Mouse (Mus musculus) telencephalon, adult 2 months (tissue): ENCODE measurements around the gene Nudt2.
"Not testable (repeated sequence)": the region's sequence is repeated elsewhere in the genome, so short reads cannot be mapped to it uniquely, and the experiment has no call there.

ENCODE experiments used
- DNase-seq: peaks from one replicate; pipeline ENCODE4 v3.0.0-alpha.2; 2011; ENCODE audit warnings: low read depth, low spot score

Gene Nudt2

DNA sequence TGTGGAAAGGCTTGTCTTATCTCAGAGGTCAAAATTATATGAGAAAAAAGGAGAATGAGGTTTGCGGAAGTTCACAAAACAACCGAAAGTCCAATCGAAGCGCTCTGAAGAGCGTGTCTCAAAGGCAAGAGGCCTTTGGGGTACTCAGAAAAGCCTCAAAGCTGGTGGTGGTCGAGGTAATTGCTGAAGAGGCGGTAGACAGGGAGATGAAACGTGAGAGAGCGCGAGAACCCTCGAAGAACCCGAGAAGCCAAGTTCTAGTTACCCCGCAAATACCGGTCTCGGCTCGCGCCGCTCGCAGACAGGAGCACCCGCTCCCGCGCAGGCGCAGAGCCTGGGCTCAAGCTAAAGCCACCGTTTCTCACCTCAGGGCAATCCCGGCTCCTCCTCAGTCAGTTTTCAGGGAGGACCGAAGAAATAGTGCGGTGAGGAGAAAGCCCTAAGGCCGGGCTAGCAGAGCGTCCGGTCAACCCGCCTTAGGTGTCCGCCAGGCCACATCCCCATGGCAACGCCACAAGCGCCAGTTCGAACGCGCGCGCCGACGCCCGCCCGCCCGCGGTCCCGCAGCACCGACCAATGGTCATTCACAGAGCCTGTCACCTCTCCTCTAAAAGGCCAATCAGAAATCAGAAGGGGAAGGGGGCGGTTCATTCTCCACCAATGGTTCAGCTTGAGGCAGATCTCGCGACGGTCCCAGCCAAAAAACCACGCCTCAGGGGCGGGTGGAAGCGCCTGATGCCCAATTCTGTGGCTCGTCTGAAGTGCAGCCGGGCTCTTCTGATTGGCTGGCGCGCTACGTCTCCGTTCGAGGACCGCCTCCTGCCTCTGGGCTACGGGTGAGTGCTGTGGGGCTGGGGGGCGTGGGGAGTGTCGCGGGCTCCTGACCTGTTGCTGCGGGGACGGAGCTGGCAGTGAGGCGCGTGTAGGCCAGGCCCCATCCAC, at the start of gene Nudt2, which contains the start of gene Kif24:
TSS of gene Nudt2 (plus strand) at position 807 of the 942 bp plus-strand sequence.
TSS of gene Kif24 (minus strand) at position 543 of the 942 bp plus-strand sequence.
- peak; percentile 99 for DNase-seq

DNA sequence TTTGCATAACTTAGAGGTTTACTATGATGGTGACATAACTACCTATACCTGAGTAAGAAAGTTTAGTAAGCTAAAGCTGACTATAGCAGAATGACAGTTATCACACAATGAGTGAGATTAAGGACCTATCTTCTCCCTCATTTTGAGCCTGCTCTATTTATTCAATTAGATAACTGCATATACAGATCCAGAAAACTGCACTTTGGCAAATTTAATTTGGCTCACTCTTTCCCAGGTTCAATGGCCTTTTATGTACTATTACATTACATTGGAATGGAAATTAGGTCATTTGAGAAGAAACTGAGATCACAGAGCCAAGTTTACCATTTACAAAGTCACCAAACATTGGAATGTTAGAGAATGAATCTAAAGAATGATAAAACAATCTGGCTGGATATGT, 48.0 kb upstream of the Nudt2 start:
- DNase-seq: no peak

DNA sequence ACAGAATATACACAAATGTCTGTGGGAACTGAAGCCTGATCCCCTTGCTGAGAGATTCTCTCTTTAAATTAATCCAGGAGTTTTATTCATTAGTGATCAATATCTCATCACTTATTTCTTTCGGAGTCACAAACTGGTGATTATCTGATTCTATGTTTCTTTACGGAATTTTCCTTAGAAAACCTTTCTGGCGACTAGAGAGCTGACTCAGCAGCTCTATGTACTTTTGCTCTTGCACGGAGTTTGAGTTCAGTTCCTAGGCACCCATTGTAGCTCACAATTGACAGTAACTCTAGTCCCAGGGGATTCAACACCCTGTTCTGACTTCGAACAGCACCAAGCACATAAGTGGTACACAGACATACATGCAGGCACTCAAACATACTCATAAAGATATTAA, 26.0 kb upstream of the Nudt2 start:
- DNase-seq: no peak

DNA sequence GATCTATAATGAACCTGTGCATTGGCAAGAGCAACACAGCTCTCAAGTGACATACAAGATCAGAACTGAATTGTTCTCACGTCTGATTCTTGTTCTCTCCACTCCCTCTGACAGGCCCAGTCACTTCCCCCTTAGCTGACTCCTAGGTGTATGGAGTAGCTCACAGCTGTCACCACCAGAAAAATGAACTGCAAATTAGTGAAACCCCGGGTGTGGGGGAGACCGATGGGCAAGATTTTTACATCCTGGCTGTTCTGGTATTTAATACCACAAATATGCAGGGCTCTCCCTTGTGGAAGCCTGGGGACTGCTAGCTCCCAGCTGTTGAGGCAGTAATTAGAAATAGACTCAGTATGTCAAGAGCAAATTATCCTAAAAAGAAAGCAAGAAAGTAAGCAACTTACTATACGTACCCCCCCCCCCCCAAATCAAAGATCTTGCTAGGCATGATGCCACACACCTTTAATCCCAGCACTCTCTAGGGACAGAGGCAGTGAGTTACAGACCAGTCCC, 22.1 kb upstream of the Nudt2 start:
- DNase-seq: no peak

DNA sequence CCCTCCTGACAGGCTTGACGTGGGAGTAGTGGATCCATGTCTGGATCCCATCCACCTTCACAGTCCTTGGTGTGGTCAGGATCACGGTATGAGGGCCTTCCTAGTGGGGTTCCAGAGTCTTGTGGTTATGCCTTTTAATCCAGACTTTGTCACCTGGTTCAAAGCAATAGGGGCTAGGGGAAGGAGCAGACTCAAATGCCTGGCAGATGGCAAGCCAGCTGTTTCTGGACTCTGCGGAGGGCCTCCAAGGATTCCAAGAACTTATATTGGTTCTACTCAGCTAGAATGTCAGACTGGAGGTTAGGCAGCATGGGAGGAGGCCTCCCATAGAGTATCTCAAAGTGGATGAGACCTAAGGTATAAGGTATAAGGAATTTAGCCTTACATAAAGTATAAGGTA, 17.4 kb upstream of the Nudt2 start:
- DNase-seq: no peak

DNA sequence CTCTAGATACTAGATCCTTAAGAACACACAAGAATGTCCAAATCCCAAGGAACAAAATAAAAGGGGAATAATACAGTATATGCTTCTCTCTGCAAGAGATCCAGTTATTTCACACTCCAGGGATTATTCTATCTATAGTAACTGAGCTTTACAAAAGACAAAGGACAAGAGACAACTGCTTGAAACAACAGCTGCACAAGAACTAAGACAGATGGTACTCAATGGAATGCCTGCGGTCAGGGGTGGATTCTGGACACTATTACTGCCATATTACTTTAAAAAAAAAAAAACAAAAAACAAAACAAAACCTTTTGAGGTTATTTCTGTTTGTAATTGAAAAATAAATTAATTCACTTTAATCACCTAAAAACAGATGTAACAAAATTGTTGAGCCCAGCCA, 4.3 kb upstream of the Nudt2 start:
- no peak for DNase-seq

DNA sequence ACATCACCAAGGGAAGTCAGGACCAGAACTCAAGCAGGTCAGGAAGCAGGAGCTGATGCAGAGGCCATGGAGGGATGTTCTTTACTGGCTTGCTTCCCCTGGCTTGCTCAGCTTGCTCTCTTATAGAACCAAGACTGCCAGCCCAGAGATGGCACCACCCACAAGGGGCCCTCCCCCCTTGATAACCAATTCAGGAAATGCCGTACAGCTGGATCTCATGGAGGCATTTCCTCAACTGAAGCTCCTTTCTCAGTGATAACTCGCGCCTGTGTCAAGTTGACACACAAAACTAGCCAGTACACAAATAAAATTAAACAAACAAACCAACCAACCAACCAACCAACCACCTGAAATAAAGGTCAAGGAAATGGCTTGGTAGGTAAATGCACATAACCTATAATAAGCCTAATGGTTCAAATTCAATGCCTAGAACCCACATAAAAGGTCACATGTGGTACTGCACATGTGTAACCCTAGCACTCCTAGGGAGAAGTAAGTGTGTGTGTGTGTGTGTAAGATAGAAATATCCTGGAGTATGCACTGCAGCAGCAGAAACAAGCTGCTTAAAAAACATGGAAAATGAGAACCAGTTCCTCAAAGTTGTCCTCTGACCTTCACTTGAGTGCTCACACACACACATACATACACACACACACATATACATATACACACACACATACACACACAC, 1.8 kb upstream of the Nudt2 start:
- DNase-seq: not testable (repeated sequence)

DNA sequence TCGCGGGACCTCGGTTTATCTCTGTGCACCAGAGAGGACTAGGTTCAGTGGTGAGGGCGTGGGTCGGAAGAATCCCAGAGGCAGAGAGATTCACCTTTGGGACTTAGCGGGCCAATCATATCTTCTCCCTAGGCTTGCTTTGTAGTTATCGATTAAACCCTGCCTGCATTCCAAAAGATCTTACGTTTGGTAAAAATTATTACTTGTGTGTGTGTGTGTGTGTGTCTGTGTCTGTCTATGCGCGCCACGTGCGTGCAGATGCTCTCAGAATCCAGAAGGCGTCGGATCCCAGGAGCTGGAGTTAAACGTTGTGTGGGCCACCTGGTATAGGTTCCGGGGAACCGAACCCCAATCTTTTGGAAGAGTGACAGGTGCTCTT, 325 bp downstream of the Nudt2 start:
- no peak for DNase-seq

DNA sequence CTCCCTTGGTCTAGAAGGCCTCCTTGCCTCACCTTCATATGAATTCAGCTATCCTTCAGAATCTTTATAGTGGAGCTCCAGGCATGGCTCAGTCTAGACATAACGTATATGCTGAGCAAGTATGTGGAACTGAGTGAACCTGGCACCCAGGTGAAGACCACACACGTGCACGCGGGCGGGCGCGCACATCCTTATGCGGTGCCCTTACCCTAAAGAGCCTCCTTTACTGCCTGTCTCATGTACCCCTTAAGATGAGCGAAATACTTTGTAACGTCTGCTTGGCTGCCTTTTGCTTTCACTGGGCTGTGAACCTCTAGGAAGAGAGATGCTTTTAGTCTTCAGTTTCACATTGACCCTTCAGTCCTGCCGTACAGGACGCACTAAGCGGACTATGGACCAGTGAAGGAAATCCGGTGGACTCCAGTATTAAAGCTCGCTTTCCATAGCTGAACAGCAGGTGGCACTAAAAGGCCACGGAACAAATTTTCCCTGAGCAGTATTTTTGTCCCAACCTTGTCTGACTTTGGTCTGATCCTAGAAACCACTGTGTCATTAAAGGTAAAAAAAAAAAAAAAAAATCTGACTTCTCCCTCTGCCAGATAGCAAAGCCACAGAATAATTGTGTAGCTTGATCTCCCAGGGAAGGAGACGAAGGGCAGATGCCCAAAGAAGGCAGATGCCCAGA, 3.6 kb downstream of the Nudt2 start:
- no peak for DNase-seq

DNA sequence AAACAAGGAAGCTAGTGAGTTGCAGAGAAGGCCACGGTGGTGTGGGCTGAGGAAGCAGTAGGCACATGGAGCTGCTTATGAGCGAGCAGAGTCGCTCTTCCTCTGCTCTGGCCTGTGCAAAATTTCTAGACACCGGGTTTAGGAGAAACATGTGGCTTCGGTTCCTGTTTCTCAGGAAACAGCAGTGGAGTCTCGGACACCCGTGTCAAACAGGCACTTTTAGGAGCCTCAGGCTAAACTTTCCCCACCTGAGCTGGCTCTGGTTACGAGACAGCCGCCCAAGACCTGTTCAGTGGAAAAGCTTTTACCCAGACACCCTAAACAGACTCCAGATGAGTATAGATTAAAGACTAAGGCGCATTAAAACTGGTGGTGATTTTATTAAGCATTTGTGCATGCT, 4.2 kb downstream of the Nudt2 start:
- DNase-seq: no peak

DNA sequence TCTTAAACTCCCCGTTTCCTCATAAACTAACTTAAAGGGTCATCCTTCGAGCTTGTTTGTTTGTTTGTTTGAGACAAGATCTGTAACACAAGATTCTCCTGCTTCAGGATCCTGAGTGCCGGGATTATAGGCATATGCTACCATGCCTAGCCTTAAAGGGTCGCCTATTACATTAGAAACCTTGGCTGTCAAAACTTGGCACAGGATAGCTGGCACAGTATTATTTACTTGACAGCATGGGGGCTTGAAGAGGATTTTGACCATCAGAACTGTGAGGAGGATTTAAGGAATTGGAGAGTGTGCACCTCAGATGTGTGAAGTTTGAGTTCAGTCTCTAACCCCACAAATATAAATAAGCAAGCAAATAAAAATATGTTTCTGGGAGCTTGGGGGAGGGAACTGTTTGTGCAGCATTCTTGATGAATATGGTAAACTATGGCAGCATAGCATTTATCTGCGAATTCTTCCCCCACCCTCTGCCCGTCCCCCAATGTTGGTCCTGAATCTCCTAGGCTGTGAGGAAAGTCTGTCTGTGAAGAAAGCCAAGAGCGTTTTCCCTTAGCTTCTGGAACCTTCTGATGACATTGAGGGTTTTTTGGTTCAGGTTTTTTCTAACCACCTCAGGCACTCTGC, 5.2 kb downstream of the Nudt2 start:
- no peak for DNase-seq

DNA sequence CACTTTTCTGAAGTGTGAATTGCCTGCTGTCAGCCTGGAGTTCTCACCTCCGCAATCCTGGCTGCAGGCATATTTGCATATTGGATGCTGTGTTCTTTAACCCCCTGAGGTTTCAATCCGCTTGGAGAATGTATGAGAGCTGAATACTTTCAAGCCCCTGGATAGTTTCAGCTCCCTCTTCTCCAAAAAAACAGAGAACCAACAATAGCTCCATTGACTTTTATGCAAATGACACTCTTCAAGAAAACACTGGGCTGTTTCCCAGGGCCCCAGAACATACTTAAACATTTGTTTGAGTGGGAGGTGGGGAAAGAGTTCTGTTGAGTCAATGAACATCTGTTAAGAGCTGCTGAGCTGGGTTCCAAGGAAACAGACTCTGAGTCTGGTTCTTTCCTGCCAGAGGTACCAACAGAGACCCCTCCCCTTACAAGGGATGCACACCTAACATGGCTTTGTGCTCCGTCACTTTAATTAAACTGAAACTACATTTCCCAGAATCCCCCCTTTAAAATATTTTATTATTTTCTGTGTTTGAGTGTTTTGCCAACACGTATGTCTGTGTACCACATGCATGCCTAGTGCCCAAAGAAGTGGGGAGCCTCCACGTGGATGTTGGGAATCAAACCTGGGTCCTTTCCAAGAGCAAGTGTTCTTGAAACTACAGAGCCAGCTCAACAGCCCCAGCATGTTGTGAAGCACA, 5.9 kb downstream of the Nudt2 start:
- peak; percentile 87 for DNase-seq

DNA sequence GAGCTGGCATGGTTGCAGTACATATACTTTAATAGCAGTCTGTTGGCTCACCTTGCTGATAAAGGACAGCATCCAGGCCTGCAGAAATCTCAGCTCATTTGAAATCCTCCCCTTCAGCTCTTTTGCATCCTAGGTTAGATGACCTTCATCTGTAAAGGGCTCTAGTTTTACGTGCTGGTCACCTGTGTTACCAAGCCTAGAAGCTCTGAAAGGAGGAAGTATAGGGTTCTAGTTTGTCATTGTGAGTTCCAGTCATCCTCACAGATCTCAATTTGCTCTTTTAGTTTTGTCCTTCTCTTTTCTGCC, 6.4 kb downstream of the Nudt2 start:
- DNase-seq: no peak

DNA sequence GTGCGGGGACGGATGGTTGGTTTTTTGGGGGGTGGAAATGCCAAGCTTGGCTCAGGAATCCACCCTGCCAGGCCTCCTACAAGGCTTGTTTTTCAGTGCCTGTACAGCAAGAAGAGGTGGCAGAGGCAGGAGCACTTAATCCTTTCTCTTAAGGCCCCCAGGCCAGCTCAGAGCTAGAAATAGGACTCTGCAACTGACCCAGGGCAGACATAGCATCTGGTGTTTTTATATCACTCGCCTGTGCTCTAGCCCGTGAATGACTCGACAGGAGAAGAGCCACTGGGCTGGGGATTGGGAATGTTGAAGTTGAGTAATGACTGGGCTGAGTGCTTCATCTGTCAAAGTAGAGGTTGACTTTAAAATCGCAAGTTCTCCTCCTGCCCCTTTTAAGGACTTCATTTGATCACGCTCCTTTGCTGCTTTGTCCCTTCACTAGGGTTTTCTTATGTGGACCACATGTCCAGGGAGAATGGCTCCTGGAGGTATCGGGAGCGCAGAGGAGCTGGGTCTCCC, 12.8 kb downstream of the Nudt2 start:
- no peak for DNase-seq

DNA sequence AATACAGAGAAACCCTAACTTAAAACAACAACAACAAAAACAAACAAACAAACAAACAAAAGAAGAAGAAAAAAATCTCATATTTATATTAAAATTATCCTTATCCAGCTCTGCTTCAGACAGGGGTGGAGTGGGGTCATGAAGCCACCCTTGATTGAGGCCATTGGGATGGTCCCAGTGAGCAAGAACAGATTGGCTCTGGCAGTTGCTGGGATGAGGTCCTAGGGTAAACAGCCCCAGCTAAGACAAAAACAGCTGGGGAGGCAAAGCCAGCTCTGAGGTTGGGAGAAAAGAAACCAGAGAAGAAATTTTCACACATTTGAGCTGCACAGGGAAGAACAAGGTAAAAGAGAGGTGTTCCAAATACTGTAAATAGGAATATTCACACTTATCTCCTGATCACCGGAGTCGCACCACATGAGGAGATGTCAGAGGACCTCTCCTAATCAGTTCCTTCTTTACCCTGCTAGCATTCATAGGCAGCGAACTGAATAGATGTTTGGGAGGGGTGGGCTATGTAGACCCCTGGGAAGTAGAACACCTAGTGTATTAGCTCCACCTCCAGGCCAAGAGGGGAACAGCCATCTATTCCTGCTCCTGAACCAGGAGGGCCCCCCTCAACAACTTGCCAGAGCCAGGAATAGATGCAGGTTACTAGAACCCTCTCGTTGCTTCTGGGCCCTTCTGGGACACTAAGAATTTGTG, 14.0 kb downstream of the Nudt2 start:
- DNase-seq: no peak

DNA sequence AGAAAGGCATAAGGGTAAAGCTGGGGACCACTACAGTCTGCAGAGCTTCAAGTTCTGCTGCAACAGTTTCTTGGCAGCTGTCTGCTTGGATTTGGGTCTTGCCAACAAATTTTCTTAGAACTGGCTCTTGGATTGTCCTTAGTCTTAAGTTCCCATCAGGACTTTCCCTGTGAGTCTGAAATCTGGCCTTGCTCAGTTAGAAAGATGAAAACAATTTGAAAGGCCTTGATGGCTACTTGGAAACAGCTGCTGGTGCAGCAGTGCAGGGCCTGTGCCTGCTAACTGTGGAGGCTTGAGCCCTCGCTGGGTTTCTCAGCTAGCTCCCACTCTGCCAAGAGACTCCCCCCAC, 14.5 kb downstream of the Nudt2 start:
- no peak for DNase-seq

DNA sequence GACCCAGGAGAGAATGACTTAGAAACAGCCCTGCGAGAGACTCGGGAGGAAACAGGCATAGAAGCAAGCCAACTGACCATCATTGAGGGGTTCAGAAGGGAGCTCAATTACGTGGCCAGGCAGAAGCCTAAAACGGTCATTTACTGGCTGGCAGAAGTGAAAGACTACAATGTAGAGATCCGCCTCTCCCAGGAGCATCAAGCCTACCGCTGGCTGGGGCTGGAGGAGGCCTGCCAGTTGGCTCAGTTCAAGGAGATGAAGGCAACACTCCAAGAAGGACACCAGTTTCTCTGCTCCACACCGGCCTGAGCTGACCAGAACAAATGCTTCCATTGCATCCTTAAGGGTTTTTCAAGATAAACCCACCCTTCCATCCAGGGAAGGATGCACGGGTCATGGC, 15.3 kb downstream of the Nudt2 start:
- DNase-seq: no peak

DNA sequence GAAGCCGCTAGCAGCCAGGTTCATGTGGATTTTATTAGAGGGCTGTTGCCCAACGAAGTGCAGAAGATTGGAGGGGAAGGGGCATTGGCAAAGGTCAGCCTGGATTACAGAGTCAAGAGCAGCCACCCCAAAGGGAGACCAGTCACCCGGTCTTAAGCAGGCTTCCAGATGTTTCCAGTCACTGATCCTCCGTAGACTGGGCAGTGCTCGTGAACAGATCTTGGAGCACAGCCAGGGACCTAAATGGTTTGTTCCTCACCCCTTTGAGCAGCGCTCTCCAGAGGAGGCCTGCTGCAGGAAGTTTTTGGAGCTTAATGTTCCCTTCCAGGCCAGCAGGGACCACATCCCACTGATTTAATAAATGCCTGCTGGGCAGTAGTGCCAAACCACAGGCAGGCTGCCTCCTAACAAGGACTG, 16.7 kb downstream of the Nudt2 start:
- no peak for DNase-seq

DNA sequence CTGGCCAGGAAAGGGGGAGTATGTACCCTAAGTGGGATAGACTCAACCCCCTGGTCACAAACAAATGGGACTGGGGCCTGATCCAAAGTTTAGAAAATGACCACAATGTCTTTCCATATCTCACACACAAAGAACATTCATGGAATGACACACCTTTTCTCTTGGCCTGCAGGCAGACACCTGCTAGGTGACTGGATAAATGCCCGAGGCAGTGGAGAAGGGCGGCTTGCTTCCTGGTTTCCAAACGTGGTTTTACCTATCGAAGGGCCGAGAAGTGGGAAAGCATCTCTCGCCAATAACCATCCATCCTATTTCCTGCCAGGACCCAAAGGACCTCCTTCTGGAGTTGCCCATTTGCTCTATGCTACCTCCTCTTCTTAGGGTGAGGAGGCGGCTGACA, 28.0 kb downstream of the Nudt2 start:
- no peak for DNase-seq

DNA sequence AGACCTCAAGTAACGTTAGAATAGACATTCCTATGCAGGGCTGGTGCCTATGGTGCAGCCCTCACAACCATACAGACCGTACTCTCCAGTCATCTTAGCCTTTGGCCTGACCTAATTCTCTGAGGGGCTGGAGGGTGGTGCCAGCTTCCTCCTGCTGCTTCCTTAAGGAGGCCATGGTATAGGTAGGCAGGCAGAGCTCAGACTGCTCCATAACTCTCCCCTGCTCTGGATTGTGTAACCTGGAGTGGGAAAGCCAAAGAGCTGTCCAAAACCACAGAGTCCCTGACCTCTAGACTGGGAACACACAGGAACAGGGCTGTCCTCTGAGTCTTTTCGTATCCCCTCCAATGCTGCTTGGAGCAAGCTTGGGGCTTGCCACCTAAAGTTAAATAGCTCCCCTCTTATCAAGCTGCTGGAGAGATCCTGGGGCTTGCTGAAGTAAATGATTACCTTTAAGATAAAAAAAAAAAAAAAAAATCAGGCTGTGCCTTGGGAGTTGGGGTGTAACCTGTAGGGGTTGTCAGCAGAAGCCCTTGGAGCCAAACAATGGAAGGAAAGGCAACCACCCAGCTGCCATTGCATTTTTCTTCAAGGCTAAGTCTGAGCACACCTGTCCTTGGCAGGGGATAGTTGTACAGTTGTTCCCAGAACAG, 28.6 kb downstream of the Nudt2 start:
- DNase-seq: no peak
